Mouse (Mus musculus) intestine, embryonic 14.5 days (tissue): Measurements from ENCODE around the gene Snrpc. TPM values are rescaled to one million over a fixed set of nuclear protein-coding genes. Genes with fewer than 3 reads are reported as not detected.

ENCODE experiments used
- ATAC-seq: fragments of 200-750 bp; cut with Nextera tagmentation; replicated peaks from 2 replicates; pipeline ENCODE4 v1.8.0; 2017; ENCODE audit warnings: low read depth, moderate number of reproducible peaks, moderate TSS enrichment, moderate library complexity; ENCODE audit not compliant: low FRiP score, low TSS enrichment
- DNase-seq: peaks from one replicate; pipeline ENCODE4 v3.0.0-alpha.2; 2018; ENCODE audit warnings: low spot score
- H3K27ac ChIP-seq: fragments of 300-500 bp; sonication (generic); 2 replicates; pipeline ENCODE4 v1.5.1; 2014; ENCODE audit warnings: low read depth, mild to moderate bottlenecking, control low read depth
- H3K27me3 ChIP-seq: fragments of 300-500 bp; sonication (generic); replicated peaks from 2 replicates; pipeline ENCODE4 v1.6.1; 2014; ENCODE audit warnings: low read length, control low read depth; ENCODE audit not compliant: control insufficient read depth, insufficient read depth
- H3K36me3 ChIP-seq: fragments of 300-500 bp; sonication (generic); 2 replicates; pipeline ENCODE4 v1.6.1; 2014; ENCODE audit warnings: low read length, control low read depth; ENCODE audit not compliant: control insufficient read depth, insufficient read depth
- H3K4me1 ChIP-seq: fragments of 300-500 bp; sonication (generic); replicated peaks from 2 replicates; pipeline ENCODE4 v1.6.1; 2014; ENCODE audit warnings: low read length, control low read depth, mixed read lengths; ENCODE audit not compliant: control insufficient read depth, insufficient read depth
- H3K4me2 ChIP-seq: fragments of 300-500 bp; sonication (generic); 2 replicates; pipeline ENCODE4 v1.6.1; 2014; ENCODE audit warnings: low read length
- H3K4me3 ChIP-seq: fragments of 300-500 bp; sonication (generic); 2 replicates; pipeline ENCODE4 v1.5.1; 2014; ENCODE audit warnings: low read depth, low read length, control low read depth, mixed read lengths
- H3K9ac ChIP-seq: fragments of 300-500 bp; sonication (generic); 2 replicates; pipeline ENCODE4 v1.6.1; 2014; ENCODE audit warnings: mild to moderate bottlenecking, low read length
- H3K9me3 ChIP-seq: fragments of 300-500 bp; sonication (generic); 2 replicates; pipeline ENCODE4 v1.6.1; 2016; ENCODE audit warnings: low read length, control low read depth; ENCODE audit not compliant: control insufficient read depth
- WGBS: fragments of 180-500 bp; shearing (Covaris S2); extraction: QIAGEN DNeasy Blood & Tissue Kit; methylation state at CpG from one replicate; pipeline ENCODE4 v1.1.7; 2014; 5-methylcytosine and 5-hydroxymethylcytosine counted together
- polyA plus RNA-seq: library from polyadenylated mRNA; unstranded; fragments of >200 nt; fragmentation: Nextera tagmentation; extraction: Ambion mirVana; gene quantifications from 2 replicates; pipeline ENCODE4 v1.2.1, GENCODE M21; 2014

The Snrpc gene
- polyA plus RNA-seq, 1 experiment from 2014 or later: 302 TPM

DNA sequence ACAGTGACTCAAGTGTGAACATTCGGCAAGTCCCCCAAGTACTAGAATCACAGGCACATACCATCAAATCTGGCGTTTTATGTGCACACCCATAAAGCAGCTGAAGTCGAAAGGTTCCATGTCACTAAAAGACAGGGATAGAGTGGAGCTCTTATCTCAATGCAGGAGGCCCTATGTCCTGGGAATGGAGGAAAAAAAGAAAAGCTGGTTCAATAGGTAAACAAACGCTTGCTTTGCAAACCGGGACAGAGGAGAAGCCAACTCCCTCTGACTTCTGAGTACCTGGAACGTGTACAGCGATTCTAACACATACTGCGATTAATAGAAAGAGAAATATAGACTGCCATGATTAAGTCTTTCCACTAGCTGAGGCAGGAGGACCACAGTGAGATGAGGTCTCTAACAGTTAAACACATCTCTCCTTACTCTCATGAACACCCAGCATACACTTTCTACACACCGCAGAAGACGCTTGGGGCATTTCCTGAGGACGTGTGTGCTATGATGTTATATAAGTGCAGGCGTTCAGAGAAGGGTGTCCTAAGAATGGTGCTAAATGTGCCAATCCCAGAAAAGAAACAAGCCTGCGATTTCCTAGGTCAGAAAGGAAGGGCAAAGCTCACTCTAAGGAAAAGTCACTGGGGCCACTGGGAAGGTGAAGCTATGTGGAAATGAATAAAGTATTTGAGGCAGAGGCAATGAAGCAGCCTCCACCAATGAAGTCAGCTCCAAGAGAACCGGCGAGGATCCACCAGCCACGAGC lies 27.2 kb upstream of the Snrpc start:
- no peak overlapping the region for H3K4me2 ChIP-seq

DNA sequence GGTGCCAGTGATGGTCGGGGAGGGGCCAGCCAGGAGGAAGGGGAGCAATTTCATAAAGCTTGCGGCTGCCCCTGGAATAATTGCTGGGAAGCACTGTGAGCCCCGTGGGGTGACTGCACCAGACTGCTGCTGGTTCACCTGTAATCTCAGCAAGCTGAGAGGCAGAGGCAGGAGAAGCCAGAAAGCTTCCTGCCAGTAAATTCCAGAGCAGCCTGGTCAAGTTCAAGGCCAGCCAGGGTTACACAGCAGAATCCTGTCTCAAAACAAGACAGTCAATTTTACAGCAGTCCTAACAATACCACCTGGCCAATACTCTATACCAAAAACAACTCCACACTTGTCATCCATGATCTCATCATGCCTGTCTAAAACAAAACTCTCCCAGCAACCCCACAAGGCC lies 26.0 kb upstream of the Snrpc start:
- H3K36me3 ChIP-seq: no peaks in the 10 kb centered on the region
- H3K4me2 ChIP-seq: no peak overlapping the region
- H3K4me3 ChIP-seq: no peak overlapping the region
- H3K4me1 ChIP-seq: 0 out of 2 replicates have a peak, but pooled peaks cover 5% of the 10 kb centered on the region
- H3K9ac ChIP-seq: no peak overlapping the region
- no peak overlapping the region for H3K27ac ChIP-seq
- no peak for ATAC-seq
- no peak for DNase-seq
- no peaks in the 10 kb centered on the region for H3K27me3 ChIP-seq
- WGBS: 81% methylated on average over 3 of the region's 3 CpGs
- H3K9me3 ChIP-seq: no peaks in the 10 kb centered on the region

More for the DNA sequence above, 27.2 kb upstream of the Snrpc start:
- H3K27me3 ChIP-seq: no peaks in the 10 kb centered on the region
- WGBS: 74% methylated on average over 16 of the region's 16 CpGs
- DNase-seq (no peak), ATAC-seq (no peak)
- H3K27ac ChIP-seq: no peak overlapping the region
- H3K36me3 ChIP-seq: no peaks in the 10 kb centered on the region
- H3K9me3 ChIP-seq: no peaks in the 10 kb centered on the region
- H3K9ac ChIP-seq: no peak overlapping the region
- H3K4me3 ChIP-seq: no peak overlapping the region
- 0 out of 2 replicates have a peak, but pooled peaks cover 8% of the 10 kb centered on the region for H3K4me1 ChIP-seq

DNA sequence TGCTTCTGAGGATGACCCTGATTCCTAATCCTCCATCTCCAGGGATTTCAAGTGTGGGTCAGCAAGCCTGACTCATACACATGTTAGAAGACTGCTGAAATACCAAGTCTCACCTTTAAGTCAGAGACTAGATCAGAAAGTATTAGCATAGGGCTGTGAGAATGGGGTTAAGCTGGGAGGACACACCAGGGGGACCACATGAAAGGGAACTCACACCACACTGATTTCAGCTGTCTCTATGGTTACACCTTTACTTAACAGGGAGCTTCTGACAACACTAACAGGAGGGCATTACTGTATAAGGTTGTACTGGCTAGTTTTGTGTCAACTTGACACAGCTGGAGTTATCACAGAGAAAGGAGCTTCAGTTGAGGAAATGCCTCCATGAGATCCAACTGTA lies 23.3 kb upstream of the Snrpc start:
- H3K4me2 ChIP-seq: no peak overlapping the region
- peaks cover 20% of the 10 kb centered on the region; the same call in 1 of the 2 replicates for H3K4me1 ChIP-seq
- no peak overlapping the region for H3K9ac ChIP-seq
- no peak for DNase-seq
- H3K36me3 ChIP-seq: no peaks in the 10 kb centered on the region
- no peaks in the 10 kb centered on the region for H3K27me3 ChIP-seq
- H3K9me3 ChIP-seq: no peaks in the 10 kb centered on the region
- H3K4me3 ChIP-seq: no peak overlapping the region
- ATAC-seq: no peak
- H3K27ac ChIP-seq: no peak overlapping the region

DNA sequence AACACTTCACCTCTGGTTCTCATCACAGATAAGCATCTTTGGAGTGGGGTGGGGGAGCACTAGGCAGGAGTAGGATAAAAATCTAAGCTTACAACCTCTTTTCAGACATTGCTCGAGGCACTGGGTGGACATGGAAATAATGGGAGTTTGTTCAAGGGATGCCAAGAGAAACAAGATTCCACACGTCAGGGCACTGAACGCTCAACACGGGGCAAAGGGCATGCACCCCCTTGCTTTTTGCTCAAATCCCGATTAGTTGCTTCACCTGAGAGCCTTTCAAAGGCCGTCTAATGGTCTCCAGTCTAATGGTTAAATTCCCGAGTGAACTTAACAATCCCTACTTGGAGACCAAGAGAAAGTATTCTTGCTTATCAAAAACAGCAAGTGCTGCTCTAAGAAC lies 18.9 kb upstream of the Snrpc start:
- WGBS: 21% methylated on average over 7 of the region's 7 CpGs
- Histone ChIP-seq H3K36me3 (no peaks in the 10 kb centered on the region), H3K4me3 (peak overlapping the region; percentile 96), H3K4me2 (peak overlapping the region; percentile 91), H3K4me1 (peaks cover 24% of the 10 kb centered on the region; the same call in 1 of the 2 replicates), H3K27ac (peak overlapping the region; percentile 78; the same call in 1 of the 2 replicates), H3K27me3 (no peaks in the 10 kb centered on the region), H3K9me3 (no peaks in the 10 kb centered on the region), H3K9ac (peak overlapping the region; percentile 93)
- DNase-seq (no peak), ATAC-seq (no peak)

DNA sequence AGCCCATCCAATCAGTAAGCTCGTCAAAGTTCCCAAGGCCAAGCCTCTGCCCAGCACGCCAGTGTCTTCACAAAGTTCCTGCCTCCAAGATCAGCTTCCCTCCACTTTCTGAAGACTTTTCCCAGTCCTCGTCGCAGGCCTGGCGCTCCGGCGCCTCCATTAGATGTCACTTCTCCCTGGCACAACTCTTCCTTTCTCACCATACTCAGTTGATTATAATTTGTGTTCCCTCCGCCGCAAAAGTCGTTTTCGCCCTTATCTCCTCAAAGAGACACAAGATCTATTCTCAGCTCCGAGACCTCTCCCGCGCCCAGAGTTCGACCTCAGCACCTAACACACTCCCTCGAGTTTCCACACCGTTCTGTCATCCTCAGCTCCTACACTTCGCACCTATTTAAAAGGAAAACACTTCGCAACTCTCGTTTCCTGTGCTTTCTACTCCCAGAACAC lies 18.4 kb upstream of the Snrpc start:
- peak overlapping the region; percentile 93 for H3K9ac ChIP-seq
- ATAC-seq: no peak
- WGBS: 0% methylated on average over 20 of the region's 20 CpGs
- peak overlapping the region; percentile 78 for H3K27ac ChIP-seq
- H3K4me2 ChIP-seq: peak overlapping the region; percentile 91
- H3K9me3 ChIP-seq: no peaks in the 10 kb centered on the region
- H3K4me3 ChIP-seq: peak overlapping the region; percentile 96
- peak; percentile 56 for DNase-seq
- H3K36me3 ChIP-seq: no peaks in the 10 kb centered on the region
- peaks cover 24% of the 10 kb centered on the region; the same call in 1 of the 2 replicates for H3K4me1 ChIP-seq
- no peaks in the 10 kb centered on the region for H3K27me3 ChIP-seq

DNA sequence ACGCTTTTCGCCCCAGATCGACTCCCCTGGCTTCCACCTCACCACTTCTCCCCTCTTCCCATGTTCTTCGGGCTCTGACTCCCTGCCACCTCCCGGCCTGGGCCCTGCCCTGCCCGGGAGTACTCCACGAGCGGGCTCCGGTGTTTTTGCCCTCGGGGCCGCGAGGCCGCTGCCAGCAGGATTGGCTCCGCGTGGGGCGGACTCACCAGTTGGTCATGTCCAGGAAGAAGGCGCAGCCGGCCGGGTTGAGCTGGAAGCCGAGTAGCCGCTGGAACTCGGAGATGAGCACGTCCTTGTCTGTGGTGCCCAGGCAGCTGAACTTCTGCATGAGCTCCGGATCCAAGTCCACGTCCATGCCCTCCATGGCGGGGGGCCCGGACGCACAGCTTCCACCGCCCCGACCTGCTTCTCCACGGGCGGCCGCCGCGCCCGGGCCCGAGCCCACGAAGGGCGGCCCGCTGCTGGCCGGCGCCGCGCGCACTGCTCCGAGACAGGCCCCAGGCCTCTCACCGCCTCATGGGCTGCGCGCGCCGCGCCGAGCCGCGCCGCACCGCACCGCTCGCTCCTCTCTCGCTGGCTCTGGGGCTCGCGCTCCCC lies 17.9 kb upstream of the Snrpc start:
- WGBS: under 1% methylated on average over 58 of the region's 62 CpGs
- Histone ChIP-seq H3K27me3 (no peaks in the 10 kb centered on the region), H3K9ac (peak overlapping the region; percentile 93), H3K4me3 (peak overlapping the region; percentile 96), H3K36me3 (no peaks in the 10 kb centered on the region), H3K4me2 (peak overlapping the region; percentile 91), H3K4me1 (peaks cover 24% of the 10 kb centered on the region; the same call in 1 of the 2 replicates), H3K9me3 (no peaks in the 10 kb centered on the region), H3K27ac (peak overlapping the region; percentile 78)
- DNase-seq: peak; percentile 82
- ATAC-seq: peak; percentile 86

DNA sequence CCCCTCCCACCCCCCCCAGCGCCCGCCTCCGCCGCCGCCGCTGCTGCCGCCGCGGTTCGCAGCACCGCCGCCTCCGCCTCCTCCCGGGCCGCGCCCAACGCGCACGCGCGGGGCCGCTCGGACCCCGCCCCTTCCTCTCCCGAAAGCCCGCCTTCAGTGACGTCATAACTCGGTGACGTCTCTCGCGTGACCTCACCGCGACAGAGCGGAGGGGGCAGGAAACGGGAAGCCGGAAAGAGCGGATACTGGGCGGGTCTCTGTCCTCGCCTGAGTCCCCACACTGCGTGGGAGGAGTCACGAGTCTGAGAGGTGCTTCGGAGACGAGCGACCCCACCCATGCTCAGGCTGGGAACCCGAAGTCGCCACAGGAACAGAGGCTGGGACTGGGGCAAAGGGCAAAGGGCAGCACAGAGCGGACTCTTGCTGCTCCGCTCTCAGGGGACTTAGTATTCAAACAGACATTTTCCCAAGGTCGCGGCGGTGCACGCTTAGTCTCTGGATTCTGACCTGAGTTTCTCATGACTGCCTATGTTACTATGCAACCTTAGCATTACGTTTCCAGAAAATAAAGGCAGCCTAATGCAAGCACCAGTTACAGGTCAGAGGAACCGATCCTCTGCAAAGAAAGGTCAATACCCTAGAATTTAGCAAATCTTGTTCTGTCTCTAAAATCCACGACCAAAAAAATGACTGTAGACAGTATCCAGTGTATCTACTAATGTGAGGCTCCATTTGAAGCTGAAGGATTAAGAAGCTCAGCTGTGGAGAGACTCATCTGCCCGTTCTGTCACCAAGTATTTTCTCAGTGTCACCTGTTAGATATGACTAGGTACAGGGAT lies 17.2 kb upstream of the Snrpc start, which contains the start of gene D17Wsu92e:
TSS of gene D17Wsu92e (minus strand) at position 81 of the 839 bp plus-strand sequence.
- WGBS: 2% methylated on average over 50 of the region's 56 CpGs
- H3K36me3 ChIP-seq: no peaks in the 10 kb centered on the region
- peak within 1 kb of the TSS; percentile 96 for H3K4me3 ChIP-seq
- ATAC-seq: peak; percentile 95
- H3K4me1 ChIP-seq: peaks cover 23% of the 10 kb centered on the region
- peak within 1 kb of the TSS; percentile 83 for H3K27ac ChIP-seq
- H3K27me3 ChIP-seq: no peaks in the 10 kb centered on the region
- peak within 1 kb of the TSS; percentile 91 for H3K4me2 ChIP-seq
- H3K9me3 ChIP-seq: no peaks in the 10 kb centered on the region
- DNase-seq: peak; percentile 100
- peak within 1 kb of the TSS; percentile 93 for H3K9ac ChIP-seq
